In the genomic region with DNA sequence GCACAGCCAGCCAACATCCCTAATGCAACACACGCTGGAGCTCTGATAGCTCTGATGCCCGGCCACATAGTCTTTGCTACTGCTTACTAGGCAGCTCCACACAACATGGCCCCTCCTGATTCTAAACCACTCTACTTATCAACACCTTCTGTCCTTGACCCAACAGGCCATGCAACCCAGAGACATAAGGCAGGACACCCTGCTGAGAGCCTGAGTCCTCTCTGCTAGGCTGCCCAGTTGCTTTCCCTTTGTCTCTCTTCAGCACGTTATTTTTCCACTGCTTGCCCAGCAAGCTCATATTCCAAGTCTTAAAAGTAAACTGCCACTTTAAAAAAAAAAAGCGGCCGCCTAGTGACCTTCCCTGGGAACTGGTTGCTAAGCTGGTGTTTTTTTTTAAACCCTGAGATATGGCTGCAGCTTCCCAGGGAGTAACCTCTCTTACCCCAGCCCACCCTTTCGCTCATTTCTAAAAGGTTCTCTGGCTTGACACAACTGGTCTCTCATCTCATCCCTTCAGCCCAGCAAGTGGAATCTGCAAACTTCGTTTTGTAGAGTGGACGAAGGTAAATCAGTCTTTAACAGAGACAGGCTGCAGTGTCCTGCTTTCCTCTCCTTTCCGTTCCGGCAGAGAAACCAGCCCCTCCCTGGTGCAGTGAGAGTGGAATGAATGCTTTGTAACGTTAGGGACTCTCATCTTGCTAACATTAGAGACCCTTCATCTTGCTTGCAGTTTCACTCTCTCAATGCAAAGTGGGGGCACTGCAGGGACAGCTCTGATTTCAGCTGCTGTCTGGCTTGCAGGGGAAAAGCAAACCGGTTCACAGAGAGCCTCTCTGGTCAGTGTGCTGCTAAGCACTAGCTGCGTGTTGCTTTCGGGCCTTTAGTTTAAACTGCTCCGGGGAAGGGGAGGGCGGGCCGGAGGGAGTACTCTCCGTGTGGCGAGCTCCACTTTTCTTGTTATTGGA, we compare ENCODE assay signal across 8 mouse cellular contexts. TPM values are rescaled to one million over a fixed set of nuclear protein-coding genes. Genes with fewer than 3 reads are reported as not detected.
DNase-seq lines count a peak whose midpoint lies in the region; ATAC-seq and TF ChIP-seq lines count a peak whose summit lies in the region.

A gene (plus strand): TSS at position 350 of the 965 bp plus-strand sequence.

- peak; percentile 88 for ATAC-seq in forebrain, postnatal 0 days
- peak; percentile 83 for ATAC-seq in hindbrain, embryonic 12.5 days (ENCODE audit: low FRiP score)
- ATAC-seq in CD4-positive, CD25-positive, alpha-beta regulatory T cell, adult 4 months = no peak

- H3K36me3 ChIP-seq in forebrain, postnatal 0 days (ENCODE audit: insufficient read depth) = no peaks in the 10 kb centered on the region
- no peaks in the 10 kb centered on the region for H3K36me3 ChIP-seq in hindbrain, embryonic 12.5 days
- no peaks in the 10 kb centered on the region for H3K36me3 ChIP-seq in macrophage (ENCODE audit: inconsistent target)

- peak within 1 kb of the TSS; percentile 56 for H3K9ac ChIP-seq in forebrain, postnatal 0 days
- H3K9ac ChIP-seq in hindbrain, embryonic 12.5 days = peak within 1 kb of the TSS; percentile 51

- H3K9me3 ChIP-seq in forebrain, postnatal 0 days (ENCODE audit: low read length) = no peaks in the 10 kb centered on the region
- H3K9me3 ChIP-seq in hindbrain, embryonic 12.5 days (replicated peaks) = no peaks in the 10 kb centered on the region

- H3K27me3 ChIP-seq in forebrain, postnatal 0 days (ENCODE audit: insufficient read depth, low read length) = no peaks in the 10 kb centered on the region
- no peaks in the 10 kb centered on the region for H3K27me3 ChIP-seq in hindbrain, embryonic 12.5 days

- peak within 1 kb of the TSS; percentile 40 for H3K4me3 ChIP-seq in forebrain, postnatal 0 days (ENCODE audit: low read depth, low read length)
- H3K4me3 ChIP-seq in hindbrain, embryonic 12.5 days = peak within 1 kb of the TSS; percentile 38
- H3K4me3 ChIP-seq in macrophage (ENCODE audit: inconsistent target) = peak within 1 kb of the TSS; percentile 25

- DNase-seq in ZHBTc4 (ENCODE audit: low read depth, low spot score) = peak; percentile 9
- peak; percentile 52 to 59 for DNase-seq in cerebellum, adult 18-20 months
- peak; percentile 69 for DNase-seq in forebrain, postnatal 0 days
- DNase-seq in layer of hippocampus, postnatal 36 days = peak; percentile 34 to 40
- peak; percentile 15 for DNase-seq in right cerebral cortex, postnatal 14 days

- peak; percentile 13; the same call in 1 of the 2 replicates for TF ChIP-seq CTCF in forebrain, postnatal 0 days (IDR thresholded peaks at IDR 0.05; ENCODE audit: low read depth)

- WGBS in forebrain, postnatal 0 days = 5% methylated on average over 19 of the region's 19 CpGs
- WGBS in hindbrain, embryonic 12.5 days = 5% methylated on average over 19 of the region's 19 CpGs
- WGBS in macrophage (ENCODE audit: missing documents) = 19% methylated on average over 19 of the region's 19 CpGs

- H3K79me2 ChIP-seq in macrophage (ENCODE audit: inconsistent target) = no peaks in the 10 kb centered on the region

- H3K4me1 ChIP-seq in forebrain, postnatal 0 days (ENCODE audit: insufficient read depth) = no peaks in the 10 kb centered on the region
- H3K4me1 ChIP-seq in hindbrain, embryonic 12.5 days = peaks cover 30% of the 10 kb centered on the region

- peak within 1 kb of the TSS; percentile 52 for H3K4me2 ChIP-seq in forebrain, postnatal 0 days (ENCODE audit: low read depth)
- H3K4me2 ChIP-seq in hindbrain, embryonic 12.5 days (replicated peaks) = peak within 1 kb of the TSS; percentile 50

- H3K27ac ChIP-seq in forebrain, postnatal 0 days (ENCODE audit: low read depth, low read length) = peak within 1 kb of the TSS; percentile 82
- H3K27ac ChIP-seq in hindbrain, embryonic 12.5 days = peak within 1 kb of the TSS; percentile 89
- no peak within 1 kb of the TSS for H3K27ac ChIP-seq in macrophage

RNA-seq across cellular contexts. Expression of the gene that starts here (rescaled TPM):
- total RNA-seq in forebrain, postnatal 0 days (2014; rRNA removed) = 9.4 and 10.2 TPM in 2 replicates
- polyA plus RNA-seq in forebrain, postnatal 0 days (2015; fragmentation: Nextera tagmentation; extraction: Ambion mirVana) = 3.2 and 5.6 TPM in 2 replicates
- 10.1 and 10.9 TPM in 2 replicates for polyA plus RNA-seq in hindbrain, embryonic 12.5 days (2016; fragmentation: Nextera tagmentation; extraction: Ambion mirVana)
- 10 to 100 TPM; 16.7 to 18.2 TPM for total RNA-seq in layer of hippocampus, postnatal 36 days (2021)
- 1 to 10 TPM in 16 of 26 experiments, under 1 TPM in 10; 0.15 to 5.6 (median 1.4) TPM for total RNA-seq in macrophage (2018; cell fraction: chromatin; rRNA removed)
- total RNA-seq in macrophage (2018; cell fraction: cytosol; rRNA removed) = under 1 TPM; 0.10 to 0.58 (median 0.24) TPM
- total RNA-seq in macrophage (2018; cell fraction: nucleus; rRNA removed) = 1 to 10 TPM in 7 of 26 experiments, under 1 TPM in 19; 0.17 to 2.2 (median 0.55) TPM
- 0.23 to 0.43 TPM (median 0.28 TPM) in 3 replicates for polyA plus RNA-seq in macrophage (2018)
- 1 to 10 TPM; 1.4 to 1.7 TPM for polyA plus RNA-seq in CD4-positive, CD25-positive, alpha-beta regulatory T cell, adult 4 months (2017; shearing (Covaris generic))

Comparison
In these comparisons a context has a peak if more than half of its experiments do, and no peak if none do; other contexts are left out.
1. DNase-seq: peak in every context shown above with its lines; median percentile 69 in forebrain, postnatal 0 days; 56 in cerebellum, adult 18-20 months; 37 in layer of hippocampus, postnatal 36 days; 15 in right cerebral cortex, postnatal 14 days; 9 in ZHBTc4.